Mouse (Mus musculus) right cerebral cortex, postnatal 10 days (tissue): ENCODE results near the gene Gm5134.

Experiments
- DNase-seq, 2 experiments: peaks; one replicate each; pipeline ENCODE4 v3.0.0; 2021; ENCODE audit warnings: low spot score in 2 of 2

The Gm5134 gene

DNA sequence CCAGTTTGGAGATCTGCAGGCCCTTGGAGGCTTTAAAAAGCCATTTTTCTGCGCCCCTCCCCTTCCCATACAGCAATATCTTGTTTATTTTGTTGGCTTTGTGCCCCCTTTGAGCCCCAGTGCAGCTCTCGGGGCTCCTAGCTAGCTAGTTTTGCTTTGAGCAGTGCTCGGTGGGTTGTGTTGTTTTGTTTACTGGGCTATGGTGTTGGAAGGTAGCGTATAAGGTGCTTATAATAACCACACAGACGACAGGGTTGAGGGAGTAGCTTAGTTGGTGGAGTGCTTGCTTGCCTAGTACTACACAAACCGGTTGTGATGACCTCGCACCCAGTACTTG lies 78.8 kb downstream of the Gm5134 start:
- no peak for DNase-seq

DNA sequence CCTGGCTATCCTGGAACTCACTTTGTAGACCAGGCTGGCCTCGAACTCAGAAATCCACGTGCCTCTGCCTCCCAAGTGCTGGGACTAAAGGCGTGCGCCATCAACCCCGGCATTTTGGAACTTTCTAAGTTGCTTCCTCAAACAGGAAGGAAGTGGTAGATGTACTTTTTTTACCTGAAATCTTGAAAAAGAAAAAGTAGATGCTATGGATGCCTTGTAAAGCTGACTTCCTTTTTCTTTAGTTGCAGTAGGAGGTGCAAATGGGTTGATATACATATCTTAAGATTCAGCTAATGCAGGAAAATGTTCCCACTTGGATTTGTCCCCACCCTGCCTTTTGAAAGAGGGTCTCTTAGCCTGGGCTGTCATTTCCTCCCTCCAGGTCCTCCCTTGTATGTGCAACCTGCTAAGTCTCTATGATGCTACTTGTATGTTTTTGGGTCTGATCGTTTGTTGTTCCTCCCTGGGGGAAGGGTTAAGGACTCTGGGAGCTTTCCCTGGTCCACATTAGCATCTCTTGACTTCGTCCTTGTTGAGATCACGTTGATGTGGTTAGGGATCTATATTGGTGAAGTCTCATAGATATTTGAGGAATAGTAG lies 79.8 kb downstream of the Gm5134 start:
- no peak for DNase-seq

DNA sequence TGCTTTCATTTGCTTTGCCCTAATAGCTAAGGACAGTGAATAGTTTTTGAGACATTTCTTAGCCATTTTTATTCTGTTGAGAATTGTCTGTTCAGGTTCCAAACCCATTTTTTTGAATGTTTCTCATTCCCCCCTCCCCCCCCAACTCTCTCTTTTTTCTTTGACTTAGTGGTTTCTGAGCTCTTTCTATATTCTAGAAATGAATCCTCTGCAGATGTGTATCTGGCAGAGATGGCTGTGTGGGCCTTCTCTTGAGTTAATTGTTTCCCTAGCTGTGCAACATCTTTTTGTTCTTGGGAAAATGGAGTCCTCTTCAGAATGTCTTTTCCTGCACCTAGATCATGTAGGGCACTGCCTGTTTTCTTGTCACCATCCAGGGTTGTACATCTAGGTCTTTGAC lies 81.0 kb downstream of the Gm5134 start:
- no peak for DNase-seq

DNA sequence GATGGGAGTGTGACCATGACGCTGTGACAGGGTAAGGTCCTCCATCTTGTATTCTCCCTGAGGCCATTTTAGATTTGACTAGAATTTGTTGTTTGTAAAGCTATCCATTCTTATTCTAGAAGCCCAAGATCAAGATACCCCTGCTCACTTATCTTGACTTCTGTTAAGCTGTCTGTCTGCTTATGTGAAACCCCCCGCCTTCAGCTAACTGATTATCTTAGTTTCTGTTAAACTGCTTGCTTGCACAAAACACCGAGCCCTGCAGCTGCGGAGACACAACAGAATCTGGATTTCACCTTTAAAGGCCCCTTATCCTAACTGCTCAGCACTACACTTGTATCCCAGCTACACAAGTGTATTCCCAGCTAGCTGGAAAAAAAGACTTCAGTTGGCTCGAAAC lies 82.6 kb downstream of the Gm5134 start:
- no peak for DNase-seq

DNA sequence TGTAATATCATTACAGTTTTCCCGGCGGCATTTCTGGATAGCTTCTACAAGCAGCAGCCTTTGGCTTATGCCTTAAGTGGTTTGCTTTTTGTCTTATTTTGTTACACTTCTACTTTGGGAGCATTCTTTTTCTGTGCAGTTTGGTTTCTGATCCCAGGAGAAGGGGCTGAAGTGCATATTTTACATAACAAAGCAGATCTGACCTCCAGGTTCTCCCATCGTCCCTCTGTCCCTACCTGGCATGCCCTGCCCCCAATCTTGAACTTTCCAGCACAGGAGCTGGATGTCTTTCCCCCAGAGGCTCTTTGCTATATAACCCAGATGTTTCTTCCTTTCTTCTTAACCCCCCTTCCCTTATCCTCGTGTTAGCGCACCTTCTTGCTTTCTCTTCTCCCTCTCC lies 91.0 kb downstream of the Gm5134 start:
- no peak for DNase-seq

DNA sequence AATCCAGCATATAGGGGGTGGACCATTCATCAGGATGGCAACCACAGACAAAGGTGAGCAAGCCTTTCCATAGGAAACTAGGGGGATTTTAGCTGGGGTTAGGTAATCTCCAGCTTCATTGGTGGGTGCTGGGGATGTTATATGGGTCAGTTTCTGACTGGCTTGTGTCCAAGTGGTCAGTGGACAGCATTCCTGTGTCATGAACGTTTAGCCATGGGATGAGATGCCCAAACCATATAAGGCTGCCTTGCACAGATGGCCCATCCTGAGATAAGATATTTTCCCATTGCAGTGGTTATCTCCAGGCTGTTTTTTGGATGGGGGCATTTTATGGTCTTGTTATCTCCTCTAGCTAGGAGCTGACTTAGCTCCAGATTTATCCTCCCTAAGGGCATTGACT lies 92.4 kb downstream of the Gm5134 start:
- DNase-seq, result no peak

DNA sequence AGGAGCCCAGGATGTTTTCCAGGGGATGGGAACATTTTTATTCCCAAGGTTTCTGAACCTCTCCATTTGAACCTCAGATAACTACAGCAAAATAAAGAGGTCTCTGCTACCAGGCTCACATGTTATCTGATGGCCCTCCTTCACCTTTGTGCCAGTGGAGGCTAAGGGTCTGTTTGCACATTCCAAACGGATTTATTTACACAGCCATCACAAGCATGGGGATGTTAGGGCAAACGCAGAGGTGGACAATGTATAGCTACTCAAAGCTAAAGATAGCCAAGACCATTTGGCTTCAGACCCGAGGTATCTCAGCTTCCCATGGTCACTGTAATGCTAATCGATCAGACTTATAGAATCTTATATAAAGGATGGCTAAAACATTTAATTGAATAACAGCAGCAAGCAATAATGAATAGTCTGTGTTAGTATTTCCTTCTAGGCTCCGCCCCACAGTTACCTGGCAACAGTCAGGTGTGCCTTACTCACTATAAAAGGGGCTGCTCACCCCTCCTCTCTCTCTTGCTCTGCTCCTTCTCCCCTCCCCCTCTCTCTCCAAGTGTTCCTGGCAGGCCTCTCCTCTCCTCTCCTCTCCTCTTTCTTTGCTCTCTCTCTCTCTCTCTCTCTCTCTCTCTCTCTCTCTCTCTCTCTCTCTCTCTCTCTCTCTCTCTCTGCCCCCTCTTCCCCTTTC lies 93.0 kb downstream of the Gm5134 start:
- no peak for DNase-seq

DNA sequence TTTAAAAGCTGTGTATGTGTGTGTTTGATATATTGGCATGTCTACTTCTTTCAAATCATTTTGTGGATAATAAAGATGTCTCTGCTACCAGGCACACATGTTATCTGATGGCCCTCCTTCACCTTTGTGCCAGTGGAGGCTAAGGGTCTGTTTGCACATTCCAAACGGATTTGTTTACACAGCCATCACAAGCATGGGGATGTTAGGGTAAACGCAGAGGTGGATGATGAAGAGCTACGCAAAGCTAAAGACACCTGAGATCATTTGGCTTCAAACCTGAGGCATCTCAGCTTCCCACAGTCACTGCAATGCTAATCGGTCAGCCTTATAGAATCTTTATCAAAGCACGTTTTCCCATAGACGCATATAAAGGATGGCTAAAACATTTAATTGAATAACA lies 94.7 kb downstream of the Gm5134 start:
- DNase-seq, result no peak

DNA sequence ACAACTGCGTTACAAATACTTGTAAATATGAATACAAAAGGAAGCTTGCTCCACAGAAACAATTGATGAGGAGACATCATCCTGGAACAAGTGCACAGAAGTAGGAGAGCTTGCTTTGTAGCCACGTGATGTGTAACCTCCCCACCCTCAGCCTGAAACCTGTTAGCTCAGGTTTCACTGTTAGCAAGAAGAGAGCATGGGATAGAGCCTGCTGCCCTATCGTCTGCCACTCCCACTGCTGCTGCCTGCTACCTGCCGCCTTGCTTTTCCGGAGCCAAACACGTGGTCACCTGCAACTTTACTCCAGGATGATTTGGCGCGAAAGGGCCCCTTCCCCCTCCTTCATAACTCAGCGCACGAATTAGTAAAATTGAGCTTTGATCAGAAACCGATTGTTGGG lies 97.5 kb downstream of the Gm5134 start:
- no peak for DNase-seq
